Mouse (Mus musculus) brown adipose tissue, adult 24 weeks (tissue): ENCODE measurements around the gene Mdc1. TPM values are rescaled to one million over a fixed set of nuclear protein-coding genes. Genes with fewer than 3 reads are reported as not detected.

Experiments used
- H3K27ac ChIP-seq: fragments of 200-500 bp; replicated peaks from 2 replicates; pipeline ENCODE4 v1.5.1; 2012; ENCODE audit warnings: low read depth, mild to moderate bottlenecking, low read length
- H3K4me1 ChIP-seq: fragments of 200-500 bp; 2 replicates; pipeline ENCODE4 v1.6.1; 2012; ENCODE audit warnings: low read length, mixed read lengths; ENCODE audit not compliant: control insufficient read depth, insufficient read depth, insufficient read length
- H3K4me3 ChIP-seq: fragments of 200-500 bp; 2 replicates; pipeline ENCODE4 v1.5.1; 2012; ENCODE audit warnings: low read depth, mild to moderate bottlenecking, low read length, moderate library complexity; ENCODE audit not compliant: insufficient read depth
- polyA plus RNA-seq: library from polyadenylated mRNA; stranded (reverse); fragments of >200 nt; gene quantifications from 2 replicates; pipeline ENCODE4 v1.2.4, GENCODE M21; 2012; ENCODE audit not compliant: missing spikeins, insufficient read depth, insufficient read length

The Mdc1 gene
- polyA plus RNA-seq, 1 experiment, result 3.3 TPM

DNA sequence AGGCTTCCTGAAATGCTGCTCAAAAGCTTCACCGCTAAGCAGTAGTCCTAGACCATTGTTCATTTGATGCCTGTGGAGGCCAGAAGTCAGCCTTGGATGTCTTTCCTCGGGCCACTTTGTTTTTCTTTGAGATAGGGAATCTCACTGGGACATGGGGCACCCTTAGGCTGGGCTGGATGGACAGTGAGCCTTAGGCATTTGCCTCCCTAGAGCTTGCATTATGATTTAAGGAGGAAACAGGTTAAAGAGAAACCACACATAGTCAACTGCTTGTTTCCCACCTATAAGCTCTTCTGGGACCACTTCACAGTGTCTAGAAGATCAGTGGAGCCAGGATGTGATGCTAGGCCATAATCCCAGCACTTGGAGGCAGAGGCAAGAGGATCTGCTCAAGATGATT, 18.5 kb downstream of the Mdc1 start:
- H3K4me3 ChIP-seq, result no peak overlapping the region
- no peak overlapping the region for H3K27ac ChIP-seq
- H3K4me1 ChIP-seq, result peaks cover under 1% of the 10 kb centered on the region; the same call in 1 of the 2 replicates

GRCm38 (mm10) chr17:35860831-35861197, 19.5 kb downstream of the Mdc1 start:
- H3K4me3 ChIP-seq, result peak overlapping the region; percentile 54
- peak overlapping the region; percentile 62; the same call in 1 of the 2 replicates for H3K27ac ChIP-seq
- H3K4me1 ChIP-seq, result peaks cover 3% of the 10 kb centered on the region; the same call in 1 of the 2 replicates

GRCm38 (mm10) chr17:35861198-35861857, 20.0 kb downstream of the Mdc1 start, which contains the start of gene Nrm:
TSS of gene Nrm (plus strand) at chr17:35861318.
- H3K27ac ChIP-seq, result peak within 1 kb of the TSS; percentile 62; the same call in 1 of the 2 replicates
- peaks cover 3% of the 10 kb centered on the region; the same call in 1 of the 2 replicates for H3K4me1 ChIP-seq
- H3K4me3 ChIP-seq, result peak within 1 kb of the TSS; percentile 83

- peaks cover 3% of the 10 kb centered on the region; the same call in 1 of the 2 replicates for H3K4me1 ChIP-seq
- peak overlapping the region; percentile 99 for H3K27ac ChIP-seq
- H3K4me3 ChIP-seq, result peak overlapping the region; percentile 78
Observed at GRCm38 (mm10) chr17:35864832-35865353, 23.6 kb downstream of the Mdc1 start.

DNA sequence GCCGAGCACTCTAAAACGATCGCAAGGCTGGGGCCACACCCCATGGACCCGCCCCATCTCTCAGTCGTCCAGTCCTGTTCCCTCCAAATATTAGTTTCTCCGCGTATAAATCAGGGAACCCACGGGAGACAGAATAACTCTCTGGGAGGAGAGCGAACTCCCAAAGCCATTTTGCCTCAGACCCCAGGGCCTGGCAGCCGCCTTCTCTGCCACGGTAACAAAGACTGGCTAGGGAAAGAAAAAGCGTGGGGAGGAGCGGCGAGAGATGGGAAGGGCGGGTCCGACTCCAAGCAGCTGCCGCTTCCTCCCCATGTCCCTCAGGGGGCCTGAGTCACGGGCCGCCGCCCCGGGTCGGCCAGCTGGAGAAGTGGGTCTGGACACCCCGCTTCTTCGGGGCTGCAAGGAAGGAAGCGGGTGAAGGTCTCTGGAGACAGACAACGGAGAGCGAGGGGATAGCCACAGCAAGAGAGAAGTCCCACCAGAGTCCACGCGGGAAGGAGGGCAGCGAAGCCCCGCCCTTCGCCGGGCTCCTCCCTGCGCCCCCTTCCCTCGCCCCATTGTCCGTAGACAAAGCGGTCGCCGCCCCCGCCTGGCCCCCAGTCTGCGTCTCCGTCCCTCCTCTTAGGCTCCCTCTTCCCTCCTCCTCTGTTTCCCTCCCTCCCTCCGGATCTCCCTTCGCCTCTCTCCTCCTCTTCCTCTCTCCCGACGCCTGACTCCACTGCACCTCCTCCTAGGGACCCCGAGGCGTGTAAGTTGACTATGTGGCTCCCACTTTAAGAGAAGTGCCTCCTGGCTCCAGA, 24.4 kb downstream of the Mdc1 start, which contains the start of gene Ppp1r18:
Gene Ppp1r18, plus strand, starts transcription at position 113 of the 800 bp plus-strand sequence.
- Histone ChIP-seq H3K4me3 (peak within 1 kb of the TSS; percentile 78), H3K27ac (peak within 1 kb of the TSS; percentile 99), H3K4me1 (peaks cover 3% of the 10 kb centered on the region; the same call in 1 of the 2 replicates)

DNA sequence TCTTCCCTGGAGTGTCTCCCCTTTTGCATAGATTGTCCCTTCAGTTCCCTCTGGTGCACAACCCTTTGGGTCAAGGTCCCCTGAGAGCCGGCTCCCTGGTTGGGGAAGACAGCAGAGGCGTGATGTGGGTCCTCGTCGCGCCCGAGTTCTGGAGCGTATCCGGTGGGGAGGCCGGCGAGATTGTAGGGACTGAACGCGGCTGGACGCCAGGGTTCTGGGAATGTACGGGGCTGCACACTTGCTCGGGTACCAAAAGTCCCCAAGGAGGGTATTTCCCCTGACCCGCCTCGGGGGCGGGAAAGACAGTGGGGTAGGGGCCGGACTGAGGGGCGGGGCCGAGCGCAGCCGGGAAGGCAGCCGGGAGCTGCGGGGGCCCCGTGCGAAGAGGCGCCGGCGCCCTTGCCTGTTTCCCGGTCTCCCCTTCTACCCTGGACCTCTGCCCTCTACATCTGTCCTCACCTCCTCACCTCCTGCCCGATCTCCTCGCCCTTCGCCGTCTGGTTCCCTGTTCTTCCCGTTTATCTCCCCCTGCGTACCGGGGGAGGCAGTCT, 25.0 kb downstream of the Mdc1 start:
- H3K4me3 ChIP-seq, result peak overlapping the region; percentile 78
- H3K27ac ChIP-seq, result peak overlapping the region; percentile 99
- peaks cover 3% of the 10 kb centered on the region; the same call in 1 of the 2 replicates for H3K4me1 ChIP-seq

DNA sequence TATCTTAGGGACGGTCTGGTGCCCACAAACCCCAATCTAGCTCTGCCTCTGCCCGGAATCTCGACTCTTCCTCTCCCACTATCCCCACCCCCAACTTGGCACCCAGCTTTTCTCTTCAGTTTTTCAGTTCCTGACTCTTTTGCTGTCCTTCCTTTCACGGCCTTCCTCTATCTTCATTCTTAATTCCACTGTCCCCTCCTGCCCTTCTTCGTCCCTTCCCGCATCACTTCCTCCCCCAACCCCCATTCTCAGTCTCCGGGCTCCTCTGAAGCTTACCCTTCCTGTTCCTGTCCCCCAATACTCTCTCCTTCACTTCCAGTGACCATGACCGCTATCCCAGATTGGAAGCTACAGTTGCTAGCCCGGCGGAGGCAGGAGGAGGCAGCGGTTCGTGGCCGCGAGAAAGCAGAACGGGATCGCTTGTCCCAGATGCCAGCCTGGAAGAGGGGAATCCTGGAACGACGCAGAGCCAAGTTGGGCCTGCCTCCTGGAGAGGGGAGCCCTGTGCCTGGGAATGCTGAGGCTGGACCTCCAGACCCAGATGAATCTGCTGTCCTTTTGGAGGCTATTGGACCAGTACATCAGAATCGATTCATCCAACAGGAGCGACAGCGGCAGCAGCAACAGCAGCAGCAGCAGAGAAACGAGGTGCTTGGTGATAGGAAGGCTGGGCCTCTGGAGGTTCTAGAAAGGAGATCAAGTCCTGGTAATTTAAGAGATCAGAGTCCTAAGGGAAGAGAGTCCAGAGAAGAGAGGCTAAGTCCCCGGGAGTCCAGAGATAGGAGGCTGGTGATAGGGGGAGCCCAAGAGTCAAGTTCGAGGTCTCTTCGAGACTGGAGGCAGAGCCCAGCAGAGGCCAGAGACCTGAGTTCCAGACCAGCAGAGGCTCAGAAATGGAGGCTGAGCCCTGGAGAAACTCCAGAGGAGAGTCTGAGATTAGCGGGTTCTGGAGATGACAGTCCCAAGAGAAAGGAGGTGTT, 25.9 kb downstream of the Mdc1 start:
- Histone ChIP-seq H3K4me3 (peak overlapping the region; percentile 78), H3K4me1 (peaks cover 3% of the 10 kb centered on the region; the same call in 1 of the 2 replicates), H3K27ac (peak overlapping the region; percentile 99)

- H3K4me1 ChIP-seq, result peaks cover 6% of the 10 kb centered on the region; the same call in 1 of the 2 replicates
- H3K4me3 ChIP-seq, result peak overlapping the region; percentile 78
Observed at GRCm38 (mm10) chr17:35868165-35868820, 27.0 kb downstream of the Mdc1 start.

DNA sequence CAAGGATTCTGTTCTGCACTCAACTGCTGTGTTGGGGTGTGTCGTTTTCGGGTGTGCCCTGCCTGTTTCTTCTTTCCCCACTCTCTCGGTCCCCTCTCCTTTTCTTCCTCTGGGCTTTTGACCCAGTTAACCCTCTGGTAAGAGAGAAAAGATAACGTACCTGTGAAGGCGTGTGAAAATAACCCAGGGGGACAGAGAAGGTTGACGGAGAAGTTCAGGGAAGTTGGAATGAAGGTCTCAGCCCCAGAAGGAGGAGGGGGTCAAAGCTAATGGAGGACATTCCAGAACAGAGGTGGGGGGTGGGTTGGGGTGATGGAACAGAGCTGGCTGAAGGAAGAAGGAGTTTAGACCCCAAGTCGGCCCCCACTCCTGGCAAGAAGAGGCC, 27.6 kb downstream of the Mdc1 start:
- peak overlapping the region; percentile 99 for H3K27ac ChIP-seq
- peaks cover 6% of the 10 kb centered on the region; the same call in 1 of the 2 replicates for H3K4me1 ChIP-seq
- H3K4me3 ChIP-seq, result peak overlapping the region; percentile 78

More at GRCm38 (mm10) chr17:35868165-35868820, 27.0 kb downstream of the Mdc1 start:
- peak overlapping the region; percentile 99 for H3K27ac ChIP-seq

DNA sequence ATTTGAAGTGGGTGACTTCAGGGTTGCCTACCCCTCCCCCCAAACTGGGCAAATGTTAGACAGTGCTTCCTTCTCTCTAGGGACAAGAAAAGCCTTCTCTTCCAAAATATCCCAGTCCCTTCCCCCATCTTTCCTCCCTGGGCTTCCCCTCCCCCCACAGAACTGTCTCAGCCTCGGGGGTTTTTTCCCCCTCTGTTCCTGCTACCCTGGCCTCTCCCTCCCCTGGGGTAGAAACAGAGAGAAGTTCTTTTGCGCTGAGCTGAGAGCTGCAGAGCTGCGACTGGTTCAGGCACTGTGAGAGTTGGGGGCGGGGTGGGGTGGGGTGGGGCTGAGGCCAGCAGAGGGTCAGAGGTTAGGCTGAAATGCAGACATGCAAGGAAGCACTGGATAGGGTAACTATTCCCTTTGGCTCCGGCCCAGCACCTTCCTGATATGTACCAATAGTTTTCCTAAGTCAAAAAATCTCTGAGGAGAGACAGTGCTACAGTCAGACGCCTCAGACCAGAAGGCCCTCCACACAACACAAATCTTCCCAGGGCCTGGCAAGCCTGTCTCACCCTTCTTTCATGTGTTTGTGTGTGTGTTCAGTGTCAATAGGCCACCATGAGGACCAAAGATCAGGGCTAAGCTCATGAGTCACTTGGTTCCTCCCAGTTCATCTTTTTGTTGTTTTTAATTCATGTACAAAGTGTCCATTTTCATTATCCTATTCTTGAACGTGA, 28.2 kb downstream of the Mdc1 start:
- Histone ChIP-seq H3K4me1 (peaks cover 6% of the 10 kb centered on the region; the same call in 1 of the 2 replicates), H3K27ac (peak overlapping the region; percentile 99), H3K4me3 (peak overlapping the region; percentile 78)

GRCm38 (mm10) chr17:35870151-35870883, 29.0 kb downstream of the Mdc1 start:
- peak overlapping the region; percentile 78 for H3K4me3 ChIP-seq
- 0 out of 2 replicates have a peak, but pooled peaks cover 2% of the 10 kb centered on the region for H3K4me1 ChIP-seq
- peak overlapping the region; percentile 99 for H3K27ac ChIP-seq

DNA sequence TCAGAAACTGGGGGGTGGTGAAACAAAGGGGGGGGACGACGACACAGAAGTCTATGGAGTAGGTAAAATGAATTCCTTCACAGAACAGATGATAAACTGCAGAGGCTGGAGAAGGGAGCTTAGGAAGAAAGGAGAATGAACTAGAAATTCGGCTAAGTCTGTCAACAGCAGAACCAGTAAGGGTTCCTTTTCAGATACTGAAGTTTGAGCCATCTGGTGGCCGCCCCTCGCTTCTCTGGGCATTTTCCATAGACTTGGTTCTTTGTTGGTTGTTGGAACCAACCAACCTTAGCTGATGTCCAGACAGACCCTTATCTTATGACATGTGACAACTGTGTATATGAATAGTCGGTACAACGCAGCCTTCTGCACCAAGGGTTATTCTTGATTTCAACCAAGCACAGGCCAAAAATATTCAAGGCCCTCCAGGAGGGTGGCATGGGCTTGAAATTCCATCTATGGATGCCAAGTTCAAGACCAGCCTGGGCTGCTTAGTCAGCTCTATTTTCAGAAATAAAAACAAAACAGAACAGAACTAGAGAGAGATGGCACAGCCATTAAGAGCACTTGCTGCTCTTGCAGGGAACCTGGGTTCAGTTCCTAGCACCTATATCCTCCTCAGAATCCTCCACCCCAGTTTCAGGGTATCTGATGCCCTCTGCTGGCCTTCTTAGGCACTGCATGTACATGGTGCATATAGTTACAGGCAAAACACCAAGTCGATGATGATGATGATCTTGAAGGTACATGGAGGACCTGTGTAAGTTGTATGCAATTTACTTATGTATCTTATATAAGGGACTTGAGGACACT, 29.8 kb downstream of the Mdc1 start:
- H3K4me3 ChIP-seq, result peak overlapping the region; percentile 78
- 0 out of 2 replicates have a peak, but pooled peaks cover 2% of the 10 kb centered on the region for H3K4me1 ChIP-seq
- peak overlapping the region; percentile 99 for H3K27ac ChIP-seq
